Mouse (Mus musculus) layer of hippocampus, postnatal 25 days (tissue): ENCODE results near the gene Fbxo7. TPM values are rescaled to one million over a fixed set of nuclear protein-coding genes. Genes with fewer than 3 reads are reported as not detected.
A peak's percentile ranks its signal among the peaks of the same experiment; 100 is the strongest.
"Not testable (repeated sequence)": the region's sequence is repeated elsewhere in the genome, so short reads cannot be mapped to it uniquely, and the experiment has no call there.

Experiments used
- DNase-seq, 2 experiments: peaks; one replicate each; pipeline ENCODE4 v3.0.0; 2022; ENCODE audit warnings: mixed read lengths in 2 of 2, low spot score in 1 of 2; ENCODE audit errors: extremely low spot score in 1 of 2
- total RNA-seq, 2 experiments: library from RNA; stranded (reverse); gene quantifications; 2 replicates each; pipeline ENCODE4 v1.2.3; 2021

Fbxo7 gene
- total RNA-seq: 10 to 100 TPM; 22.1 to 24.0 TPM

DNA sequence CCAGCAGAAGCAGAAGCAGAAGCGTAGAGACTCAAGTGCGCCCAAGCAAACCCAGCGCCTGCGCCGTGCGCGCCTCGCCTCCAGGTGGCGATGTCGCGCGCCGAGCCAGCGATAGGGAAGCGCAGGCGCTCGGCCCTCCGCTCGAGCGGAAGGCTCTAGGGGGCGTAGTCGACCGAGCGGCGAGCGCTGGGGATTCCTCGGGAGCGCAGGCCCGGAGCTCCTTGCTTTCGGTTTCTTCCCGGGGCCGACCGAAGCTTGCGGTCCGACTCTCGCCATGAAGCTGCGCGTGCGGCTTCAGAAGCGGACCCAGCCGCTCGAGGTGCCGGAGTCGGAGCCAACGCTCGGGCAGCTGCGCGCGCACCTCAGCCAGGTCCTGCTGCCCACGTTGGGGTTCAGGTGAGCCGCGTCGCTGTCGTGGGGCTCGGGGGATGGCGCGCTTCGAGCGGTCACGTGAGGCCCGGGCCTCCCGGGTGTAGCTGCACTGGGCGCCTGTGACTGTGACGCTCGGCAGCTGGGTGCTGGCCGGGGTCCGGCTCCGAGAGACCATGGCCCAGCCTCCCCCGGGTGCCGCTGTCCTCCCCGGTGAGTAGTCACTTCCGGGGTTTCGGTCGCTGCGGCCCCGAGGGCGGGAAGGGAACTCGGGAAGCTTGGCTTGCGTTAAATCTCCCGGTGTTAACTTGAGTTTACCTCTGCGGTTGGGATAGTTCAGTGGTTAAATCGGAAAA lies at the start of gene Fbxo7:
Gene Fbxo7, plus strand, starts transcription at position 224 of the 725 bp plus-strand sequence.
- peak; percentile 79 to 82 for DNase-seq

DNA sequence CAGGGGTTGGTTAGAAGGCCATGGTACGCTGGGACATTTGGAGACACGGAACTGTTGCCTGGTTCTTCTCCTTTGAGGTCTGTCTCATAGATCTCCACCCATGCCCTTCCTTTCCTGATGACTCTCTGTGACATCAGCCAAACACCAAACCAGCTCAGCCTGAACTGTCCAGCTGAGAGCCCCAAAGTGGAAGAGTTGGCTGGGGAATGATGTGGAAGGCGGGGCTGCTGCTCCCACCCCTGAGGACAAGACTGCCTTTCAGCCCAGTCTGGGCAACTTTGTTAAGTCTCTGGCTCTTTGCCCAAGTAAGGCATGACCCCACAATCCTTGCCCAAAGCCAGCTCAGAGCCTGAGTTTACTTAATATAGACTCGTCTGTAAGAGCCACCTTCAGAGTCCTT lies 48.9 kb upstream of the Fbxo7 start:
- DNase-seq: no peak

DNA sequence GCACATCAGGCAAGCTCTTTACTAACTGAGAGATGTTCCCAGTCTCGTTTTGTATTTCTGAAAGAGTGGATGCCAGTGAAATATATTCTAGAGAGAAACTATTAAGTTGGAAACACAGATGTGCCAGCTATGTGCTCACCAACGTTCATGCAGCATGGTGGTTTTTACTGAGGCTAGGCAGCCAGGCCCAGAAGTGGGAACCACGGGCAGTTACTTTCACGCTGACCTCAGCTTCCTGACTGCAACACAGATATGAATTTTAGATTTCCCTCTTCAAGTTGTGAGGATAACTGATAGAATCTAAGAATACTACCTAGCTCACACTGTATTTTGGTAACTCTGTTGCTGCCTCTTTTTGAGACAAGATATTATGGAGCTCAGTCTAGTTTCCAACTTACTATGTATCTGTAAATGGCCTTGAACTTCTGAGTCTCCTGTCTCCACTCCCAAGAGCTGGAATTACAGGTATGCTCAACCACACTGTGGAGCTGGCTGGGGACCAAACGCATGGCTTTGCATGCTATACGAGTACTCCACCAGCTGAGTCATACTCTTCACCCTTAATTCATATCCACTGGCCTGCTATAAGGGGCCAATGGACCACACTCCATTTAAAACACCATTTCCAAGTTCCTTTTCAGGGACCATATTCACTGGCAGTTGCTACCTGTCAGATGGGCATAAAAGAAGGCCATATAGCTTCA lies 32.2 kb upstream of the Fbxo7 start:
- no peak for DNase-seq

DNA sequence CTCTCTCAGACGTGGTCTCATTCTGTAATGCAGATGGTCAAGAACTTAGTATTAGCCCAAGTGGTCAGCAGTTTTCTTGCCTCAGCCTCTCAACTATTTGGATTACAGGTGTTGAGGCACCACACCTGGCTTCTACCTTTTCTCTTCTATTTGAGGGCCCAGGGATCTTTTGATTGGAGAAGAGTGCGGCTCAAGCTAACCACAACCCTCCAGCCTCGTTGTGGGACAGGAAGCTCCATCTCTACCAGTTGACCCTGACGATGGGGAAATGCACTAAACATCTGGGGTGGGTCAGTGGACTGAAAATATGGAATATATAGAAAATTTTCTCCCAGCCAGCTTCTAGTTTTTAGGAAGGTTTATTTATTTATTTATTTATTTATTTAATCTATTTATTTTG lies 29.4 kb upstream of the Fbxo7 start:
- DNase-seq: no peak

DNA sequence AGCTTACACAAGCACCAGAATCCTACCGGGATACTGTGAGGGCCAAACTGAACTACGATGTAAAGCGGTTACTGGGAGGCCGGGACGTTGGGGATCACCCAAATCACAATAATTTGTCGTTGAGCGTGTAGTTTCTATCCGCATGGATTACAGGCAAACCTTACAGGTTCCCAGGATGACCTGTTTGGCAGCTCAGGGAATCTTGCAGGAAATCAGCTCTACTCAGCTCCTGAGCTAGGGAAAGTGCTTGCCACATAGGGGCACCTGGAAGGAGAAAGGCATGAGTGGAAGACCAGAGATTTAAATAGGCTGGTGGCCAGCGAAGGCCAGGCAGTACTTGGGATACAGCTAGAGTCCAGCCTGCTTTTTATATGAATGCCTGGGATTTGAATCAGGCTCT lies 27.9 kb upstream of the Fbxo7 start:
- no peak for DNase-seq

DNA sequence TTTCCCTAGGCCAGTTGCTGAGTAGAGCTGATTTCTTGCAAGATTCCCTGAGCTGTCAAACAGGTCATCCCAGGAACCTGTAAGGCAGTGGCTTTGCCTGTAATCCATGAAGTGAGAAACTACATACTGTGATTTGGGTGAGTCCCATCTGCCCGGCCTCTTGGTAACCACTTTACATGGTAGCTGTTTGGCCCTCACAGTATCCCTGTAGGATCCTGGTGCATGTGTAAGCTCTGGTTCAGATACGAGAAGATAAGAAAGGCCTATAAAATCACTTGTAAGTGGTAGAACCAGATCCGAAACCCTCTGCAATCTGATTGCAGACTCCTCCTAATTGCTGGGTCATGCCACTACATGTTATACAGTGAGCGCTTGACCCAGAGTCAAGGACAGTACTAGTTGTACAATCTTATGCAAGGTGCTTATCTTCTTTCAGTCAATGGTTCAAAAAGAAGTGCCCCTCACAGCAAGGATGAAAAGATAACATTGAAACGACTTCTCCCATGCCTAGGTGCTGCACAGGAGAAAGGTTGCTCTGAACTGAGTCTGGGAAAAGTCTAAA lies 27.1 kb upstream of the Fbxo7 start:
- no peak for DNase-seq

DNA sequence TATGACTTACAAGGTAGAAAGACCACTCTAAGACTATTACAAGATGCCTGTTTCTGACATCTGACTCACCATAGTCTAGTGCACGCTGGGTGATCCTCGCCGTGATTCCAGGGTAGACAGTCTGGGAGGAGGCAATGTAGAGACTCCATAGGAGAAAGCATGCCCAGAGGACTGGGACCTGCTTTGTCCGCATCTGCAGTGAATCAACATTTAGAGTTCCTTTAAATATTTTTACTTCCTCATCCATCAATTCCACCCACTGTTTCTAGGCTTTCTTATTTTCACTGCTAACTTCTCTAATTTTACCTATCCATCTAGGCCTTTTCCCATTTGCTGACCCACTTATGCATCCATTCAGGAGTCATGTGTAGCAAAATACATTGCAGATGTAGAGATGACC lies 21.3 kb upstream of the Fbxo7 start:
- DNase-seq: no peak

DNA sequence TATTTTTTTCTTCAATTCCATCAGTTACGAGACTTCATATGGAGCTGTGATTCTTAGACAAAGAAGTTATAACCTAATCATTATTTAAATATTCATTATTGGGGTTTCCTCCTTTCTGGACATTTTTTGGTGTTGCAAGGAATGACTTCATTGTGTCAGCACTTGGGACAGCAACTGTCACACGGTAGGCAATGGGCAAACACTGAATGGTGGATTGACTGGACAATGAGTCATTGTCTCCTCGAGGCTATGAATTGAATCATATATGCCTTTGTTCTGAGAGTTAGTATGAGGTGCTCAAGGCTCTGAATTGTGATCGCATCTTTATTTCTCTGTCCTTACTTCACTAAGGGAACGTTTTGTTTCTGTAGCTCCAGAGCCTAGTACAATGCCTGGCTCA lies 15.3 kb upstream of the Fbxo7 start:
- DNase-seq: no peak

DNA sequence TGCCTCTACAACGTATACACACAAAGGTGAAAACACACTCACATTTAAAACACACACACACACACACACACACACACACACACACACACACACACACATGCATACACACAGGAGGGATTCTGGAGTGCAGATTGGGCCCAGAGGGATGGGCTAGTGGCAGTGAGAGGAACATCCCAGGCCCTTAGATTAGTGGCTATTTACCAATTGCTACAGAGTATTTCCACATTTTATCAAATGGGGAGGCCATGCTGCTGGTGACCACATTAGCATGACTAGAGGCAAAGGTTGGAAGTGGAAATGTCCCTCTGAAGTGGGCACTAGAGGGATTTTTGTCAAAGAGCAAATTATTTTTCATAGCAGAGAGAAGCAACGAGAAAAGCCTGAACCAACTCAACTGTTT lies 12.1 kb upstream of the Fbxo7 start:
- no peak for DNase-seq

DNA sequence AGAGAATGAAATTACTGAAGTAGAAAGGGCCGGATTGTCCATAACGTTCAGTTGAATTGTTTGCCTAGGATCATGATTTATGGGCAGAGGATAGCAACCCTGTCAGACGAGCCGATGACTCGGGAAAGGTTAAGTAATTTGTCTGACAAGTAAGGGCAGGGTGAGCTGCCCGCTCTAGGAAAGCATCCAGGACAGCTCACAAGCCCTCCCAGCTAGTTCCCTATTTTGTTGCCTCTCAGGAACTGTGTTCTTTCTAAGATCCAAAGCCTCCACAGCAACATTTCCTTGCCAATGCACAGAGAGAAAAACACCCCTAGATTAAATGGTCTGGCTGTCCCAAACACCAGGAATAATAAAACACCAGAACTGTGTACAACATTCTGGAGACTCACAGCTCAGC lies 11.1 kb upstream of the Fbxo7 start:
- DNase-seq: no peak

DNA sequence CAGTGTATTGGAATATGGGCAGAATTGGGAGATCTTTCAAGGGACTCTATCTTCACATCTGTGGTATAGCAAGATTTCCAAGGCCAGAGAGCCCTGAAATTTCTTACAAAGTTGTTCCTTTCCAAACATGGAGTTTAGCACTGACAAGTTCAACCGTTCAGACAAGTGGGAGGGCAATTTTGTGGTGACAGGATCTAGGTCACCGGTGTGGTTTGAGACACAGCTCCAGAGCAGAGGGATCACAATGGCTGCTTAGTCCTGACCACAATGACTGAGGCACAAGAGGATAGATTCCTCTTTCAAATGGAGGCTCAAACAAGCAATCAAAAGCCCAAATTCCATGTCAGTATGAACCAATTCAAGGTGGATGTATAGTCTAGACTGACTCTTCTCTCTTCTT lies 10.6 kb upstream of the Fbxo7 start:
- no peak for DNase-seq

DNA sequence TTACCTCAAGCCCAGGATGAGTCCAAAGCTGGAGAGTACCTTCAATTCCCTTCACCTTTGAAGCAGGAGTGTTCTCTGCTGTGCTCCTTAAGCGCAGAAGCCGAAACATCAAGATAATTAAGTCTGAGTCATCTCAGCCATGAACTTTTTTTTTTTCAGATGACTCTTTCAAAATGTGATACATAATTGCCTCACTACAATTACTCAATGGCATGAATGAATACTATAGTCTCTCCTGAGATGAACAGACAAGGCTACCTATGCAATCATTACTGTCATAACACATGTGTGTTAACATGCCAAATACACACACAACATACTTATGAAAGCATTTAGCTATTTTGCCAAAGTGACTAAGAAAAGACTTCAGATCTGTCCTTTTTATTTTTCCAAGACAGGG lies 10.0 kb upstream of the Fbxo7 start, which contains the start of gene Bpifc:
Gene Bpifc, minus strand, starts transcription at position 115 of the 400 bp plus-strand sequence.
- no peak for DNase-seq

DNA sequence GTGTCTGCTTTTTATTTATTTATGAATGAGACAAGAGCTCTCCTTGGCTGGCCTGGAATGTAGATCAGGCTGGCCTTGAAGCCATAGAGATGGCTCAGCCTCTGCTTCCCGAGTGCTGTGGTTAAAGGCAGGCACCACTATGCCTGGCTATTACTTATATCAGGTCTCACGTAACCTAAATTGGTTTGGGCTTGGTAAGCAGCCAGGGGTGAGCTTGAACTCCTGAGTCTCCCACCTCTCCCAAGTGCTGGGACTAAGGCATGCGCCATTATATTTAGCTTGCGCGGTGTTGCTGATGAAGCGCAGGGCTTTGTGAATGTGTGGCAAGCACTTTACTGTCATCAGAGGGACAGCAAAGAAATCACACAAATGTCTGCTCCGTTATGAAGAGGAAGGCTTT lies 4.0 kb upstream of the Fbxo7 start:
- DNase-seq: no peak

DNA sequence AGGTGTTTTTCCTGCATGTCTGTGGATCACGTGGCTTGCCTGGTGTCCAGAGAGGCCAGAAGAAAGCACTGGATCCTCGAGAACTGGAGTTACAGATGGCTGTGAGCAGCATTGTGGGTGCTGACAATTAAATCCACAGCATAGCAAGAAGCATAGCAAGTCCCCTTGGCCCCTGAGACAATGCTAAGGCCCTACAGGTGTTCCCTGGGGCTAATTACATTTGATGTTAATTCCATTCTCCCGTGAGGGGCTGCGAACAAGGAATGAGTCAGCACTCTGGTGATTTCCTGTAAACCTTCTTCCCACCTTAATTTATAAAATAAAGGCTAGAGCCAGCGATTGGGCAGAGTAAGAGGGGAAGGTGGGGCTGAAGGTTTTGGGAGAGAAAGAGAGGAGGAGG lies 3.0 kb upstream of the Fbxo7 start:
- DNase-seq: no peak

DNA sequence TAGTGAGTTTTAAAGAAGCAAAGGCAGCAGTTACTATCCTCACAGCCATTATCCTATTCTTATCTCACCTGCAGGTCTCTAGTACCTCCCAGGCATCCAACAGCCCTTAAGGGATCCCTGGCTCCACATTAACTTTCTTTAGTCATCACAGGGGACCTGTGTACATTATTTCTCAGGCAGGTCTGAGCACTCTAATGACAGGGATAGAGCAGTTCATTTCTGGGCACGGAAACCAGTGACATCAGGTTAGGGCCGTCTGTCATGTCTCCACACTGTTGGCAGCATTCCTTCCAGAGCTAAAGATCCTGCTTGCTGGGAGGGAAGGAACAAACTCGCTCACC lies 394 bp upstream of the Fbxo7 start:
- no peak for DNase-seq

DNA sequence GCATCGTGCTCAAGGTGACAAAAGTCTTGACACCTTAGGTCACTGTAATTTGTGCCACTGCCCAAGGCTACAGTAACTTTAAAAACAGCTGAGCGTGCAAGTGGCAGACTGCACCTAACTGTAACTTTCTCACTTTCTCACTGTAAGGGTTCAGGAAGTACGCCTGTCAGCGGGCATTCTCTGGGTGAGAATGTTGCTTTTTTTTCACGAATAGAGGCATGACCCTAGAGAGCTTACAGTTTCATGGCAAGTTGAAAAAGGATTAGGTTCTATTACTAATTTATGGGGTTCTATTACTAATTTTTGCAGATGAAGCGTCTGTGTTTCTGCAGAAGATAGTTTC lies 673 bp downstream of the Fbxo7 start:
- no peak for DNase-seq

DNA sequence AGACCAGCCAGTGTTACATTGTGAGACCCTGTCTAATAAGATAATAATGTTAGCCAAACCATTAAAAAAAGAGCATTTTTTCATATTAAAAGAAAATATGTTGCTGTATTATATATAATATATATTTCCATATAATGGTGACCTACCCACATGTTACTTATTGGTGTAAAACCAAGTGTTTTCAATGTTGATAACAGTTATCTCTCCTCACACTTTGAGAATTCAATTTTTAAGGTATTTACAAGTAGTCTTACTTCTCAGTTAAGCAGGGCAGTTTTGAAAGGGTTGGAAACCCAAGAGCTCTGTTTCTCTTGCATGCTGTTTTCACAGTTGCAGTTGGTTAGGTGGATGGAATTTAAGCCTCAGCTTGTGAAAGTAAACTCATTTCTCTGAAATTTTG lies 1.4 kb downstream of the Fbxo7 start:
- no peak for DNase-seq

DNA sequence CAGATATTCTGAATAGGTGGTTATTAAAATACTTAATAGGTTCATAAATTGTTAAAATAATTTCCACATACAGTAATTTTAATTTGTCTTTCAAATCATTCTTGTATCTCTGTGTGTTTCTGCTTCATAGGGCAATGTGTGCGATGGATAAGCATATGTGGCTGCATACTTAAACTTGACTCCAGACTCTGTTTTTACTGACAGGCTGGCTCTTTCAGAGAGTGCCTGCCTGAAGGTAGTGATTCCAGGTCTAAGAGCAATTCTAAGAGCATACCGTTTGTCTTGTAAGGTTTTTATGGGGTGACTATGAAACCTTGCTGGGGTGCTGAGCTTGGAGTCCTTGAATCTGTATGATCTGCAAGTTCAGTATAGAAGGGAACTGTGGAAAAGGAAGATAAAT lies 4.1 kb downstream of the Fbxo7 start:
- DNase-seq: no peak

DNA sequence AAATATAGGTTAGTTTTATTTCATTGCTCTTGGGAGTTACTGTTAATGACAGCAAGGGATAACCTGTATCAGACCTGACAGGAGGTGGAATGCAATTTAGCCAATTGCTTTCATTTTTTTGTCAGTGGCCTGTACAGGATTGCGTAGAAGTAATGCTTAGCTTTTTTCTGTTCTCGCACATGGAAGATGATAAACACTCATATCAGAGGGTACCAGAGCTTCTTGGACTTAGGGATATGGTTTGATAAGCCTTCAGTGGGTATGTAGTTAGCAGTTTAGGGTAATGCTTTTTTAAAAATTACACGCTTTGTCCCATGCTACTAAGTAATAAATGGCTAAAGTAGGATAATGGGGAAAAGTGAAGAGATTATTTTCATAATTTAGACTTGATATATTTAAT lies 4.6 kb downstream of the Fbxo7 start:
- DNase-seq: no peak

DNA sequence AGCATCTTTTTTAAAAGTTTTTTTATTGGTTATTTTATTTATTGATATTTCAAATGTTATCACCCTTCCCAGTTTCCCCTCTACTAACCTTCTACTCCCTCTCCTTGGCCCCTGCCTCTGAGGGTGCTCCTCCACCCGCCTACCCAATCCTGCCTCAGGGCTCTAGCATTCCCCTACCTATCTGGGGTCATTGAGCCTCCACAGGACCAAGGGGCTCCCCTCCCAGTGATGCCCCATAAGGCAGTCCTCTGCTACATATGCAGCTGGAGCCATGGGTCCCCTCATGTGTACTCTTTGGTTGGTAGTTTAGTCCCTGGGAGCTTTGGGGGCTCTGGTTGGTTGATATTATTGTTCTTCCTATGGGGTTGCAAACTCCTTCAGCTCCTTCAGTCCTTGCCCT lies 5.0 kb downstream of the Fbxo7 start:
- not testable (repeated sequence) for DNase-seq

DNA sequence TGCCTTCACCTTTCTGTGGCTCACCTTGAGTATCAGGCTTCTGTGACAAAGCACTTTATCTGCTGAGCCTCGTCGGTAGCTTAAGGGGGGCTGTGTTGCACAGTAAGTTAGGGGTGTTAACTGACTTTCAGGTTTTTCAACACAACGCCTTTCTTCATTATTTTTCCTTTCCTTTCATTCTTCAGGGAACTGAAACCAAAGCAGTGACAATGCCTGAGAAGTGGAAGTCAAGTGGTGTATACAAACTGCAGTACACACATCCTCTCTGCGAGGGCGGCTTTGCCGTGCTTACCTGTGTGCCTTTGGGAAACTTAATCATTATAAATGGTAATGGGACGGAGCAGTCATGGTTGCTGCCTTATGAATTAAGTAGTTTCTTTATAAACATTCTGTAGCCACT lies 9.0 kb downstream of the Fbxo7 start:
- DNase-seq: no peak

DNA sequence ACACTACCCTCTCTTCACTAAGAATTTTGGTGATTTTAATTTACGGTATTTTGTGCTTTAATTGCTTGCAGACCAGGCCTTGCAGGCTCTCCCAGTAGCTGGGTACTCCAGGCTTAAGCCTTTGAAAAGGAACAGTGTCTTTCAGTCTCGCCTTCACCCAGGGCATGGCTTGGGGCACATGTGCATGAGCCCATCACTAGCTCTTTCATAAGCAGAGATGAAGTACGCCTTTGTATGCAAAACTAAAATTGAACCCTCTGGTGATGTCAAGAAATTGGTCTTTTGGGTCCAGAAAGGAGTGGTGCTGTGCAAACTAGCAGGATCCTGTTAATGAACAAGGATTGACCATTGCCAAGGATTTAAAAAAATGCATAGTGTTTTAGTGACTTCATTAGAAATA lies 10.7 kb downstream of the Fbxo7 start:
- no peak for DNase-seq
